Mouse (Mus musculus) heart, postnatal 10 days (tissue): ENCODE measurements at regions not wholly inside any gene's neighbourhood (a gene's known extent, or its start where the extent isn't known, plus 50 kb on each side); places are given as distances from the start of the nearest gene placed in this dataset.
A peak's percentile ranks its signal among the peaks of the same experiment; 100 is the strongest.

Experiments used
- DNase-seq, 2 experiments: peaks; one replicate each; pipeline ENCODE4 v3.0.0; 2021
- intact Hi-C: fragments of 180-260 bp; cut with DNase I; formaldehyde crosslinking; loops from one replicate; pipeline ENCODE4 v1.15.1; 2025

DNA sequence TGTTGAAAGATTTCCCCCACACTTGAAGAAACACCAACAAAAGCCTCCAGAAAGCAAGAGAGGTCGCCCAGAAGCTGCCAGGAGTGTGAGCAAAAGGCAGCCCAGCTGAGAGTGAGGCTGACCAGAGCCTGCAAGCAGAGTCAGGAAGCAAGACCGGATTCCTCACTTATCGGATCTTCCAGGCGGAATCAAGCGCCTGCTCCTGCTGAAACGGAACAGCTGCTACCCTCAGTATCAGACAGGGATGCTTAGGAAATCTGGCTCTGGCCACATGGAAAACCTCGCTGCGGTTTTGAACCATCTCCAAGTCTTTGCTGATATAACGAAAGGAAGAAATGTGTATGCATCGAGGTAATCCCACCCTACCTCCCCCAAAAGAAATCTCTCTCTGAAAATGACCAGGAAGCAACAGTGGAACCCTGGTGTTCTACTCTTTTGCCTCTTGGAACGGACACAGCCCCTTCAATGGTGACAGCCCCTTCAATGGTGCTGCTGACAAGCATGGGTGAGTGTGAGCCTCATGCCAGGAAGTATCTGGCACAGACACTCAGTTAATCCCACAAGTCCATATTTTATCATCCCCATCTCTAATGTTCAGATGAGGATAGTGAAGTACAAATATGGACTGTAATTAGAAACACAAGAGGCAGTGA lies 83.3 kb upstream of the Spdye4c start:
- intact Hi-C loops, result loop anchor here (5.0 kb wide), 1 partner anchor 80 kb away; no protein-coding TSS in a partner anchor

DNA sequence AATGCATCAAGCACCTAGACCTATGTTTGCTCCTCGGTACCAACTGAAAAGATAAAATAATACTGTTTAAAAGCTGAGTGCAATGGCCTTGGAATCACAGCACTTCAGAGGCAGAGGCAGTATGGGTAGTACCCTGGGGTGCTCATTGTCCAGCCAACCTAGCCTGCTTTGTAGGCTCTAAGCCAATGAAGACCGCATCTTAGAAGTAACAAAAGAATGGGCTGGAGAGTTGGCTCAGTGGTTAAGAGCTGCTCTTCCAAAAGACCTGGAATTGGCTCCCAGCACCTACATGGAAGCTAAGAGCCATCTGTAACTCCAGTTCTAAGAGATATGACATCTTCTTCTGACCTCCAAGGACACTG lies 82.8 kb upstream of the Spdye4c start:
- intact Hi-C loops, result loop anchor here (5.0 kb wide), 1 partner anchor 81 kb away; no protein-coding TSS in a partner anchor
- no peak for DNase-seq

More for the DNA sequence above, 83.3 kb upstream of the Spdye4c start:
- DNase-seq, result peak; percentile 77 to 81

DNA sequence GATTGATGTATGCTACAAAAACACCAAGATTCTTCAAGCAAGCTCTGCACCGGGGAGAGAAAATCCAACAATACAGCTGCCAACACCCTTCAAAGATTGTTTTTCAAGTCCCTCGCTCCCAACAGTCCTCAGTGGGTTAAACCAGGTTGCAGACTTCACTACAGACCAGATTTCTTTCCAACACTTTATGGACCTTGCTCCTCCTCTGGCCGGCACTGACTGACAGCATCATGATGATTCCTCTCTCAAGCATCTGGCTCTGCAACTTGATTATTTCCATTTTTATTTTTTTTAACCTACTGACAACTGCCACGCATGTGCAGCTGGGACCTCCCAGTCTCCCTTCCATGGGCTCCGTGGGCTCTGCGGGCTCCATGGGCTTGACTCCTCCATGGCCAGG lies 79.7 kb upstream of the Spdye4c start:
- no peak for DNase-seq
- intact Hi-C loops, result no loop called here

DNA sequence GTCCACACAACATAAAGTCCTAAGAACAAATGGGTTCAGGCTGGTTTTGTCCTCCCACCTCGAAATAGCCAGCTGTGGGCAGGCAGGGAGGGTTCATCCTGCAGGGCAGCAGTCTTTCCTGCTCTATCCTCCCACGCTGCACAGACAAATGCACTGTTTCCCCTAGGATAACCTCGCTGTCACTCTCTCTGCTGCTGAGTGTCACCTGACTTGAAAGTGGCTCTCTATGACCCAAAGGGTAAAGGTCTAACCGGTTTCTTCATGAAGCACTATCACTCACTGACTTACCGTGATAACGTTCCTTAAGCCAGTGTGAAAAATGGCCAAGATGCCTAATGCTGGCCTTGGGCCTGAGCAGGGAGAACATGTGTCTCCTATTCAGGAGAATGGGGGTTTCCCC lies 78.2 kb upstream of the Spdye4c start:
- DNase-seq, result no peak
- intact Hi-C loops, result no loop called here

DNA sequence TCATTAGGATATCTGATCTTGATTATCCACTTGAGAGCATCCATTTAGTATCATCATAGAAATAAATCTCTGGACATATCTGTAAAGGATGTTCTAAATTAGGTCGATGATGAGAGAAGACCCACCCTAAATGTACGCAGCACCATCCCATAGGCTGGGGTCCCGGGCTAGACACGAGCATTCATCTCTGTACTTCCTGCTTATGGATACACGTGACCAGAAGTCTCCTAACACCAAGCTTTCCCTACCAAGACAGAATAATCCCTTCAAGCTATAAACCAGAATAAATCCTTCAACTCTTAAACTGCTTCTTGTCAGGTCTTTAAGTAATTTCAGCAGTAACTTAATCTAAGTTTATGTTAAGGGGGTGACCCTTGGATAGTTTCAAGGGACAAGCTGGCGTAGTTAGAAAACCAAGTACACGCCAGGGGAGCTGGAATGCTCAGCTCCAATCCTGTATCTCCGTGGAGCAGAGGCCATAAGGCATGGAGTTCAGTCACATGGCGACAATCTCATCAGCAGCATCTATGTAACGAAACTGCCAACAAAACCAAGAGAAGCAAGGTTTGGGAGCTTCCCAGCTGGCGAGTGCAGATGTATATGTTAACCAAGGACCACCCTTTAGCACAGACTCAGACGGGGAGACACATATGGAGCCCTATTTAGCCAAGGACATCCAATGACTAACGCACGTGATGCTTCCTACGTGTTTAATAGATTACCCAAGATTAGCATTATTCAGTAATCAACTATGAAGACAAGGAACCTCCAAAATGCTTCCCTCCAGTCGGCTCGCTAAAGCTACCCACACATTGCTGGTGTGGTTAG lies 76.3 kb upstream of the Spdye4c start:
- intact Hi-C loops, result no loop called here
- no peak for DNase-seq

DNA sequence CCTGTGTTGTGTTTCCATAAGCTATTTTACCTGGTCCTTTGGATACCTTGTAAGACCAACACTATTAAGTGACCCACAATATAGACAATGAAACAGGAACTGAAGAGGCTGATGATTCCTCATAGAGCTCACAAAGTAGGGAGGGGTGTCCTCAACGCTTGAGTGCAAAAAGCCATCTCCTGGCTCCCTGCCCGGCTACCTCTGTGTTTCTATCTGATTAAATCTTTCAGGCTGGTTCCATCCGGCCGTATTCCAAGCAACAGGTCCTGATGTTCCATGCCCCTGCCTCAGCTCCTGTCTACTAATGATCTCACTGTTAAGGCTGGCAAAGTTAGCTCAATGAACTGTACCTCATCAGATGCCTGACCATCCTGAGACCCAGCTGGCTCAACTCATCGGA lies 75.3 kb upstream of the Spdye4c start:
- DNase-seq, result no peak
- intact Hi-C loops, result no loop called here

DNA sequence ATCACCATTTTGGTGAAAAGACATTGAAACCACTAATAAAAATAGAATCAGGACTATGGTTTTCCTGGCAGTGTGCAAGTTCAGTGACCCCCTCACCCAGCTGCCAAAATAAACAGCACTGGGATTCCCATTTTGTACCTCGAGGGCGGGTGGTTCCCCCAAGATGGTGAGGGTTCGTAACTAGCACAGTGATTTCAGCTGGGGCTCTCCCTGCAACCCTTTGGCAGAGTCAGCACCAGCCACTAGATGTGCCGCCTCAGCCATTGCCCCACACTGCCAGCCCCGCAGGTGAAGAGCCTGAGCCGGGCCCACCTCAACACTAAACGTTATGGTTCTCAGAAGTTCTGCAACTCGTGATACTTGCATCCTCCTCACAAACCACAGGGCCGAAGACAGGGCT lies 74.3 kb upstream of the Spdye4c start:
- no peak for DNase-seq

DNA sequence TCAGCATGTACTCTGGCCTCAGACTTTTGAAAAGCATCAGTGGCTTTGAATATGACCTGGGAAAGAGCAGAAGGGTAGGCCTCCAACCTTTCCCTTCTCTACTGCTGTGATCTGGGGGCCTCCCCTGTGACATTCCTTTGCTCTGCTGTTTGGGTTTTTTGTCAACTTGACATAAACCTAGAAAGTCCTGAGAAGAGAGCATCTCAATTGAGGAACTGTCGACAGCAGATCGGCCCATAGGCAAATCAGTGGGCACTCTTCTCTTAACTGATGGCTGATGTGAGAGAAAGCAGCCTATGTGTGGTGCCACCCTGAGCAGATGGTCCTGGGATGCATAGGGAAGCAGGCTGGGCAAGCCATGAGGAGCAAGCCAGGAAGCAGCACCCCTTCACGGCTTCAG lies 72.9 kb upstream of the Spdye4c start:
- no peak for DNase-seq
- intact Hi-C loops, result no loop called here

More for the DNA sequence above, 74.3 kb upstream of the Spdye4c start:
- intact Hi-C loops, result no loop called here

DNA sequence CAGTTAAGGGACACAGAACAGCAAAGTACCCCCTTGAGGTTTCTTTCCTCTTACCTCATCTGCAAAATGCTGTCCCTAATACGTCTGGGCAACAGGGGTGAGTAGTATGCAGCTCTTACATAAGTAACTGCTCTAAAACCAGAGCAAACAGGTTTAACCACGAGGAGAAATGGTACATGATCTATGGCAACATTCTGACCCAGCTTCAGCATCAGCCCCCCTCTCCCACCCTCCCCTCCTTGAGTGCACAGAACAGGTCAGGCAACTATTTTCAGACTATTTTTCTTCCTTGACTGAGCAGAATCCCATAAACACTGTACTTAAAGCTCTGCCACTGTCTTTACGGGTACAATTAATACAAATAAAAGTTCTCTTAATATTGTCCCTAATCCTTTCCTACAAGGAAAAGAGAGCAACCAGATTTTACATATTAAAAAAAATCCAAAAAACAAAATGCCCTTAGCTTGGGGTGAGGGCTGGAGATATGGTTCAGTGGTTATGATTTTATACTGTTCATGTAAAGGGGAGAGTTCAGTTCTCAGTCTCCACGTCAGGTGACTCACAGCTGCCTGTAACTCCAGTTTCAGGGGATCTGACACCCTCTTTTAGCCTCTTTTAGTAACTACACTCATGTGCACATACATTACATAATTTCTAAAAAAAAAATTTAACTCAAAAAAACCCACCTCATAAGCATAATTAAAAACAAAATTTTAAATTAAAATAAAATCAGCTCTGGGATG lies 69.1 kb upstream of the Spdye4c start:
- no peak for DNase-seq
- intact Hi-C loops, result no loop called here

DNA sequence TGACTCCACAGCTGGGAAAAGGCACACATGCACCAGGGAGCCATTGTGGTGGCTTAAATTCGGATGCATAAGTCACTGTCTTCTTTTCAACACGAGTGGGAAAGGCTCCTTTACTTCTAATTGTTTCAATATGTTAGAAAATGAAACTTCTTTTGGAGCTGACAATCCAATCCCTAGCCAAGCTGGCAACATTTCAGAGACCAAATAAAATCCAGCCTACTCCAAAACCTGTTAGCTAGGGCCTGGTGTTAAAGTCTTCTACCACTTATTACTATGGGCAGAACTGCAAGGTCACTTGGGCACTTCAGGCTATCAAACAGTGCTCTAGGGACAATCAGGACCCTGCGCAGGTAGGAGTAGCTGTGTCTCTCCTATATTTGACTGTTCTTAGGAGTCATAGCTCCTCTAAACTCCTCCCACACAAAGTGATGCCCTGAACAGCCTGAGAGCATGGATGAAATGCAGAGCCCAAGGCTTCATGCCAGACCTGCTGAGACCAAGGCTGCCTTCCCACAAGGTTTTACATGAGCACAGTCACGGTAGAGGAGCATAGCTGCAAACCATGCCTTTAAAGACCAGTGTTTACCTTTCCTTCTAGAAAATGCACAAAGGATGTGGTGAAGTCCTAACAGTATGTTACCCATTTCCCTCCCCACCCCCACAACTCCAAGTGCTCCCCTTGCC lies 67.4 kb upstream of the Spdye4c start:
- peak; percentile 39 to 49 for DNase-seq
- intact Hi-C loops, result no loop called here

DNA sequence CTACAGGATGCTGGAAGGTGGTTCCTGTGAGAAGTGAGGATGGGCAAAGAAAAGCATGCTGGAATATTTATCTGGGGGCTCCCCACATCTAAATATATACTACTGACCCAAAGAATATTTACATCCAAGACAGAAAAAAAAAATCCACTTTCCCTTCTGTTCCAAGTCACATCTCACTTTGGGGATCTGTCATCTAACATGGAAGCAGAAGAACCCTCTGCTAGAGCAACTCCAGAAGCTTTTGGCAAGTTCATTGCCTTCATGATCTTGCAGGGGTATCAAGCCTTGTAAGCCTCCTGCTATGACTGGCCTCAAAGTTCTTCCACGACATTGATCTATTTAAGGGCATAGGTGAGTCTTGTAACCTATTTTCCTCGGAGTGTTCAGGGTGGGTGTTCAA lies 64.9 kb upstream of the Spdye4c start:
- DNase-seq, result no peak
- intact Hi-C loops, result no loop called here

DNA sequence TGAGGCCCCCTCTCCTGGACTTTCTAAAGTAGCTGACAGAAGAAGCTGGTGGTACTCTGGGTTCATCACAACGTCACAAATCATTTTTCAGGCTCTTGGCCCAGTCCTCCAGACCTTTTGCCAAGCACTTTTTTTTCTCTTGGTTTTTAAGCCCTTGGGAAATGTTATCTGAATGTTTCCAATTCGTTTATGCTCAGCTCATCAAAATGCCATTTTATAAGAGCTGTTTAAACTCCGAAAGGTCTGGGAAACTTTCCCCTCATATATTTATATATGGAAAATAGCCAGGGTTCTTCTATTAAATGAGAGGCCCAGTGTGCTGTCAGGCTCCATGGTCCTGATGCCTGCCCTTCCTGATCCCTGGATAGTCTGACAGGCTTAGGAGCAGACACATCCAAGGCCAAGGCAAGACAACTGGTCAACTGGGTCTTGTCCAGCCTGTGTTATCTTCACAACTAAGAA lies 64.1 kb upstream of the Spdye4c start:
- DNase-seq, result no peak
- intact Hi-C loops, result no loop called here

DNA sequence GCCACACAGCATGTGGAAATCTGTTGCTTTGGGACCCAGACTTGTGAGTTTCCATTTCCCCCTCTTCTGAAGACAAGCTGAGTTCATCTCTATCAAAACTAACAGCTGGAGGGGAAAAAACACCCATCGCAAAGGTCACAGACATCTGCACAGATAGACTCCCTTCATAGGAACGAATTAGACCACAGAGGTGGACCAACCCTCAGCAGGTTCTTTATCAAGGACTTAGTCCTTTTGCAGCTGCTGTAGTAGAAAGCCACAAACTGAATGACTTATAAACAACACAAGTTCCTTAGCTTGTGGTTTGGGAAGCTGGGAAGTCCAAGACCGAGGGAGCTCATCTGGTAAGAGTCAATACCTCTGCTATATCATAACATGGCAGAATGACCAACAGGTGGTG lies 54.7 kb upstream of the Spdye4c start:
- intact Hi-C loops, result no loop called here
- DNase-seq, result no peak

DNA sequence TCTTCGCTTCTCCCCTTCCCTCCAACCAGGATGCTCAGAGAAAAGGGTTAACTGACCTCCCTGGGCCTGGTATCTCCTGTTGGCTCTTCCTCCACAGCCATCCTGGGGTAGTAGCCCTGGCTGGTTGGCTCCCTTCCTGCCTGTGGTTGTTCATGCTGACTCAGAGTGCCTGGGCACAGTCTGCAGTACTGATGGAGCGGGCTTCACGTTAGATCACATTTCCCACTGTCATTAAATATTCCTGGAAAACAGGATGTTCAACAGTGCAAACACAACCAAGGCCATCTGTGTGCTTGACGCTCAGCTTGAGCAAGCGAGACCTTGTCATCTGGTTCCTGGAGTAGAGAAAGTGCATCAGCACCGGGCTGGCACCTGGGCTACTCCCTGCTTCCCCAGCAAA lies 53.6 kb upstream of the Spdye4c start:
- intact Hi-C loops, result no loop called here
- DNase-seq, result no peak

DNA sequence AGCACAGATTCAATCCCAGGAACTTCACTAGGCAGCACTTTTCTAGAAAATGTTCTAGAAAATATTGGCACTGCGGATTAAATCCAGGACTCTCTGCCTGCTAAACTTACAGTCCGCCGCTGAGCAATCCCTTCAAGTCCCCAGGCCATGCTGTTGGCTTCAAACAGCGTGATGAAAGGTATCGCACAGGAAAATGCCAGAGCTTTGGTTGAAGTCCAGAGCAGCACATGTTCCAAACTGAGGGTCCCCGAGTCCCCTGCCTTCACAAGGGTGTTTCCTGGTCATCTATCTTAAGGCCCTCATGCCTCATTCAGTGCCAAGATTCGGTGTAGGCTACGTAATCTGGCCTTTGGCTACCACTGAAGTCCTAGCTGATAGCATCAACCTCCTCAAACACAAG lies 52.3 kb upstream of the Spdye4c start:
- intact Hi-C loops, result no loop called here
- peak; percentile 42 to 58 for DNase-seq
